Mouse (Mus musculus): ENCODE measurements around the gene Gm13287. TPM values are rescaled to one million over a fixed set of nuclear protein-coding genes. Genes with fewer than 3 reads are reported as not detected.
"Not testable (repeated sequence)": the region's sequence is repeated elsewhere in the genome, so short reads cannot be mapped to it uniquely, and the experiment has no call there.

Gm13287 gene
- polyA plus RNA-seq, 1 experiment from 2014 or later: not detected

DNA sequence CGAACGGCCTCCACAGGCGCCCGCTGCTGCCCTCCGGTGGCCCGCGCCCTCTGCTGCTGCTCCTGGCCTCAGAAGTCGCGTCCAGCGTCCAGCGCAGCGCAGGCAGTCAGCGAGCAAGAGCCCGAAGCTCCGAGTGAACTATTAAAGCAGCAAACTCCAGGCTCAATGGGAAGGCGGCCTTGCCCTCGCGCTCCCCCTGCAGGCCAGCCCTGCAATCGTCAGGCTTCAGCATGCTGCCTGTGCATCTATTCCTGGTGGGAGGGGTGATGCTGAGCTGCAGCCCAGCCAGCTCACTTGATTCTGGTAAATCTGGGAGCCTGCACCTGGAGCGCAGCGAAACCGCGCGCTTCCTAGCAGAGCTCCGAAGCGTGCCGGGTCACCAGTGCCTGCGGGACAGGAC, 14.7 kb upstream of the Gm13287 start, which contains the start of gene Gm13277:
Gene Gm13277, plus strand, starts transcription at position 231 of the 400 bp plus-strand sequence.
- H3K9me3 ChIP-seq (ENCODE audit: control insufficient read depth, low read length); H3K36me3 ChIP-seq (ENCODE audit: control insufficient read depth, insufficient read depth, low read length); ATAC-seq (ENCODE audit: low read depth); H3K9ac ChIP-seq (replicated peaks; ENCODE audit: low read depth, low read length); H3K4me3 ChIP-seq (ENCODE audit: low read depth, low read length); H3K27me3 ChIP-seq (ENCODE audit: control insufficient read depth, insufficient read depth, low read length); H3K4me1 ChIP-seq (ENCODE audit: control insufficient read depth, insufficient read depth, low read length); H3K4me2 ChIP-seq (ENCODE audit: low read depth, low read length); H3K27ac ChIP-seq (ENCODE audit: low read depth, low read length): not testable (repeated sequence)
- 0% methylated on average over 1 of the region's 28 CpGs for WGBS

DNA sequence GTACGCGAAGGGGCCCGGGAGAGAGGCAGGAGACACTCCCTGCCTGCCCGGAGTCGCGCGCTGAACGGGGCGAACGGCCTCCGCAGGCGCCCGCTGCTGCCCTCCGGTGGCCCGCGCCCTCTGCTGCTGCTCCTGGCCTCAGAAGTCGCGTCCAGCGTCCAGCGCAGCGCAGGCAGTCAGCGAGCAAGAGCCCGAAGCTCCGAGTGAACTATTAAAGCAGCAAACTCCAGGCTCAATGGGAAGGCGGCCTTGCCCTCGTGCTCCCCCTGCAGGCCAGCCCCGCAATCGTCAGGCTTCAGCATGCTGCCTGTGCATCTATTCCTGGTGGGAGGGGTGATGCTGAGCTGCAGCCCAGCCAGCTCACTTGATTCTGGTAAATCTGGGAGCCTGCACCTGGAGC, 11.8 kb upstream of the Gm13287 start, which contains the start of gene Gm13278:
Gene Gm13278, plus strand, starts transcription at position 301 of the 400 bp plus-strand sequence.
- not testable (repeated sequence) for H3K4me2 ChIP-seq (ENCODE audit: low read depth, low read length); H3K27ac ChIP-seq (ENCODE audit: low read depth, low read length); H3K27me3 ChIP-seq (ENCODE audit: control insufficient read depth, insufficient read depth, low read length); H3K4me1 ChIP-seq (ENCODE audit: control insufficient read depth, insufficient read depth, low read length); H3K4me3 ChIP-seq (ENCODE audit: low read depth, low read length); H3K9me3 ChIP-seq (ENCODE audit: control insufficient read depth, low read length); ATAC-seq (ENCODE audit: low read depth); H3K9ac ChIP-seq (replicated peaks; ENCODE audit: low read depth, low read length); H3K36me3 ChIP-seq (ENCODE audit: control insufficient read depth, insufficient read depth, low read length)
- no CpG with 5 or more reads among the region's 28 CpGs for WGBS

DNA sequence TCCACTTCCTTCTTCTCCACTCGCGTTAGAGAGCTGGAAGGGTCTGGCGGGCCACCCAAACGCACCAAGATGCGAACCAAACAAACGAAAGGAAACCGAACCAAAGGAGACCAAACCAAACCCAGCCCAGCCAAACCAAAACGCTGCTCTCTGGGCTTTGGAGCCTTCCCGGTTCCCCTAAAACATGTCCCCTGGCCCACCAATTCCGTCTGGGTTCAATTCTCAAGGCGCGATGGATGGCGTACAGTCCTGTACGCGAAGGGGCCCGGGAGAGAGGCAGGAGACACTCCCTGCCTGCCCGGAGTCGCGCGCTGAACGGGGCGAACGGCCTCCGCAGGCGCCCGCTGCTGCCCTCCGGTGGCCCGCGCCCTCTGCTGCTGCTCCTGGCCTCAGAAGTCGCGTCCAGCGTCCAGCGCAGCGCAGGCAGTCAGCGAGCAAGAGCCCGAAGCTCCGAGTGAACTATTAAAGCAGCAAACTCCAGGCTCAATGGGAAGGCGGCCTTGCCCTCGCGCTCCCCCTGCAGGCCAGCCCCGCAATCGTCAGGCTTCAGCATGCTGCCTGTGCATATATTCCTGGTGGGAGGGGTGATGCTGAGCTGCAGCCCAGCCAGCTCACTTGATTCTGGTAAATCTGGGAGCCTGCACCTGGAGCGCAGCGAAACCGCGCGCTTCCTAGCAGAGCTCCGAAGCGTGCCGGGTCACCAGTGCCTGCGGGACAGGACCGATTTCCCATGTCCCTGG, 8.9 kb upstream of the Gm13287 start, which contains the start of gene Gm13275:
Gene Gm13275, plus strand, starts transcription at position 552 of the 740 bp plus-strand sequence.
- H3K9ac ChIP-seq (replicated peaks; ENCODE audit: low read depth, low read length); H3K27ac ChIP-seq (ENCODE audit: low read depth, low read length); H3K4me3 ChIP-seq (ENCODE audit: low read depth, low read length); H3K9me3 ChIP-seq (ENCODE audit: control insufficient read depth, low read length); H3K27me3 ChIP-seq (ENCODE audit: control insufficient read depth, insufficient read depth, low read length); ATAC-seq (ENCODE audit: low read depth); H3K4me2 ChIP-seq (ENCODE audit: low read depth, low read length); H3K36me3 ChIP-seq (ENCODE audit: control insufficient read depth, insufficient read depth, low read length); H3K4me1 ChIP-seq (ENCODE audit: control insufficient read depth, insufficient read depth, low read length): not testable (repeated sequence)
- 2% methylated on average over 5 of the region's 52 CpGs for WGBS

DNA sequence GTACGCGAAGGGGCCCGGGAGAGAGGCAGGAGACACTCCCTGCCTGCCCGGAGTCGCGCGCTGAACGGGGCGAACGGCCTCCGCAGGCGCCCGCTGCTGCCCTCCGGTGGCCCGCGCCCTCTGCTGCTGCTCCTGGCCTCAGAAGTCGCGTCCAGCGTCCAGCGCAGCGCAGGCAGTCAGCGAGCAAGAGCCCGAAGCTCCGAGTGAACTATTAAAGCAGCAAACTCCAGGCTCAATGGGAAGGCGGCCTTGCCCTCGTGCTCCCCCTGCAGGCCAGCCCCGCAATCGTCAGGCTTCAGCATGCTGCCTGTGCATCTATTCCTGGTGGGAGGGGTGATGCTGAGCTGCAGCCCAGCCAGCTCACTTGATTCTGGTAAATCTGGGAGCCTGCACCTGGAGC, 6.0 kb upstream of the Gm13287 start, which contains the start of gene Gm13279:
Gene Gm13279, plus strand, starts transcription at position 301 of the 400 bp plus-strand sequence.
- ATAC-seq (ENCODE audit: low read depth): not testable (repeated sequence)
- no CpG with 5 or more reads among the region's 28 CpGs for WGBS

DNA sequence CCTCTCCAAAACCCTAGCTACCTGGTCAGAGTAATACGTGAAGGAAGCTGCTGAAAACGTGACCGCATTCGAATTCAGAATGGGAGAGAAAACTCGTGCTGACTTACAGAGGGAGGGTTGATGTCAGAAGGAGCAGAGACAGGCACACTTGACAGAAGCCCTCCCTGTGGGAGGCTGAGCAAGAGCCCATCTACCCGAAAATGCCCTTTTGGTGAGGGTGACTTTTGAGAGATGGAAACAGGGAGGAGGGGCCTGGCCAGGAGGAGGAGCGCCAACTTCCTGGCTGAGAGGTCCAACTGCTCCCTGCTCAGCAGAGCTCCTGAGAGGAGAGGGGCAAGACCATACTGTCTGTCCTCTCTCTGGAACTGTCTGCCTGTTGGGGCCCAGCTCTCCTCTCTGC, 3.7 kb upstream of the Gm13287 start, which contains the start of gene Gm13285:
Gene Gm13285, plus strand, starts transcription at position 301 of the 400 bp plus-strand sequence.
- not testable (repeated sequence) for H3K4me2 ChIP-seq (ENCODE audit: low read depth, low read length); H3K4me3 ChIP-seq (ENCODE audit: low read depth, low read length); H3K36me3 ChIP-seq (ENCODE audit: control insufficient read depth, insufficient read depth, low read length); ATAC-seq (ENCODE audit: low read depth); H3K9me3 ChIP-seq (ENCODE audit: control insufficient read depth, low read length); H3K9ac ChIP-seq (replicated peaks; ENCODE audit: low read depth, low read length); H3K27ac ChIP-seq (ENCODE audit: low read depth, low read length); H3K4me1 ChIP-seq (ENCODE audit: control insufficient read depth, insufficient read depth, low read length); H3K27me3 ChIP-seq (ENCODE audit: control insufficient read depth, insufficient read depth, low read length)
- WGBS: 0% methylated on average over 1 of the region's 7 CpGs

More for the DNA sequence above, 6.0 kb upstream of the Gm13287 start, which contains the start of gene Gm13279:
- H3K27me3 ChIP-seq (ENCODE audit: control insufficient read depth, insufficient read depth, low read length); H3K4me1 ChIP-seq (ENCODE audit: control insufficient read depth, insufficient read depth, low read length); H3K27ac ChIP-seq (ENCODE audit: low read depth, low read length); H3K4me3 ChIP-seq (ENCODE audit: low read depth, low read length); H3K9me3 ChIP-seq (ENCODE audit: control insufficient read depth, low read length); H3K36me3 ChIP-seq (ENCODE audit: control insufficient read depth, insufficient read depth, low read length); H3K4me2 ChIP-seq (ENCODE audit: low read depth, low read length); H3K9ac ChIP-seq (replicated peaks; ENCODE audit: low read depth, low read length): not testable (repeated sequence)

DNA sequence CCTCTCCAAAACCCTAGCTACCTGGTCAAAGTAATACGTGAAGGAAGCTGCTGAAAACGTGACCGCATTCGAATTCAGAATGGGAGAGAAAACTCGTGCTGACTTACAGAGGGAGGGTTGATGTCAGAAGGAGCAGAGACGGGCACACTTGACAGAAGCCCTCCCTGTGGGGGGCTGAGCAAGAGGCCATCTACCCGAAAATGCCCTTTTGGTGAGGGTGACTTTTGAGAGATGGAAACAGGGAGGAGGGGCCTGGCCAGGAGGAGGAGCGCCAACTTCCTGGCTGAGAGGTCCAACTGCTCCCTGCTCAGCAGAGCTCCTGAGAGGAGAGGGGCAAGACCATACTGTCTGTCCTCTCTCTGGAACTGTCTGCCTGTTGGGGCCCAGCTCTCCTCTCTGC, 2.2 kb downstream of the Gm13287 start, which contains the start of gene Gm13288:
Gene Gm13288, plus strand, starts transcription at position 301 of the 400 bp plus-strand sequence.
- not testable (repeated sequence) for H3K4me2 ChIP-seq (ENCODE audit: low read depth, low read length); H3K36me3 ChIP-seq (ENCODE audit: control insufficient read depth, insufficient read depth, low read length); H3K9me3 ChIP-seq (ENCODE audit: control insufficient read depth, low read length); H3K4me1 ChIP-seq (ENCODE audit: control insufficient read depth, insufficient read depth, low read length); H3K9ac ChIP-seq (replicated peaks; ENCODE audit: low read depth, low read length); H3K27ac ChIP-seq (ENCODE audit: low read depth, low read length); H3K27me3 ChIP-seq (ENCODE audit: control insufficient read depth, insufficient read depth, low read length); H3K4me3 ChIP-seq (ENCODE audit: low read depth, low read length); ATAC-seq (ENCODE audit: low read depth)
- no CpG with 5 or more reads among the region's 8 CpGs for WGBS

DNA sequence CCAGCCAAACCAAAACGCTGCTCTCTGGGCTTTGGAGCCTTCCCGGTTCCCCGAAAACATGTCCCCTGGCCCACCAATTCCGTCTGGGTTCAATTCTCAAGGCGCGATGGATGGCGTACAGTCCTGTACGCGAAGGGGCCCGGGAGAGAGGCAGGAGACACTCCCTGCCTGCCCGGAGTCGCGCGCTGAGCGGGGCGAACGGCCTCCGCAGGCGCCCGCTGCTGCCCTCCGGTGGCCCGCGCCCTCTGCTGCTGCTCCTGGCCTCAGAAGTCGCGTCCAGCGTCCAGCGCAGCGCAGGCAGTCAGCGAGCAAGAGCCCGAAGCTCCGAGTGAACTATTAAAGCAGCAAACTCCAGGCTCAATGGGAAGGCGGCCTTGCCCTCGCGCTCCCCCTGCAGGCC, 2.7 kb downstream of the Gm13287 start:
- not testable (repeated sequence) for H3K9ac ChIP-seq (replicated peaks; ENCODE audit: low read depth, low read length); H3K4me3 ChIP-seq (ENCODE audit: low read depth, low read length); ATAC-seq (ENCODE audit: low read depth)

DNA sequence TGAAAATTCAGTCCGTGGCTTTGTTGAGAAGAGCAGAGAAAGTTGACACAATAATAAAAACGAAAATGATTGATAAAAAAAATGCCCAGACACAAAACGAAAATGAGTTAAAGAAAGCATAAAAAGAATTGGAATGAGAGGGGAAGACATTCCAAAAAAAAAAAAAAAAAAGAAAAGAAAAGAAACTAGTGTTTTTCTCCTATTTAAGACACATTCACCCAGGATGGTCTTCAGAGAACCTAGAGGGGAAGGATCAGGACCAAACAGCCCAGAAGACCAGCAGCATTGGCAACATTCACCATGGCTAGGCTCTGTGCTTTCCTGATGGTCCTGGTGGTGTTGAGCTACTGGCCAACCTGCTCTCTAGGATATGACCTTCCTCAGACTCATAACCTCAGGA, 12.9 kb downstream of the Gm13287 start, which contains the start of gene Ifna7:
Gene Ifna7, plus strand, starts transcription at position 301 of the 400 bp plus-strand sequence.
- H3K9me3 ChIP-seq (ENCODE audit: control insufficient read depth, low read length): no peaks in the 10 kb centered on the region
- no peak within 1 kb of the TSS for H3K27ac ChIP-seq (ENCODE audit: low read depth, low read length)
- no peak within 1 kb of the TSS for H3K4me2 ChIP-seq (ENCODE audit: low read depth, low read length)
- H3K4me1 ChIP-seq (ENCODE audit: control insufficient read depth, insufficient read depth, low read length): no peaks in the 10 kb centered on the region
- no peaks in the 10 kb centered on the region for H3K27me3 ChIP-seq (ENCODE audit: control insufficient read depth, insufficient read depth, low read length)
- H3K9ac ChIP-seq (replicated peaks; ENCODE audit: low read depth, low read length): no peak within 1 kb of the TSS
- WGBS: 75% methylated on average over 3 of the region's 3 CpGs
- ATAC-seq (ENCODE audit: low read depth): no peak
- no peaks in the 10 kb centered on the region for H3K36me3 ChIP-seq (ENCODE audit: control insufficient read depth, insufficient read depth, low read length)
- no peak within 1 kb of the TSS for H3K4me3 ChIP-seq (ENCODE audit: low read depth, low read length)

More for the DNA sequence above, 2.7 kb downstream of the Gm13287 start:
- not testable (repeated sequence) for H3K27ac ChIP-seq (ENCODE audit: low read depth, low read length); H3K4me1 ChIP-seq (ENCODE audit: control insufficient read depth, insufficient read depth, low read length); H3K4me2 ChIP-seq (ENCODE audit: low read depth, low read length); H3K9me3 ChIP-seq (ENCODE audit: control insufficient read depth, low read length); H3K36me3 ChIP-seq (ENCODE audit: control insufficient read depth, insufficient read depth, low read length); H3K27me3 ChIP-seq (ENCODE audit: control insufficient read depth, insufficient read depth, low read length)
- 0% methylated on average over 7 of the region's 34 CpGs for WGBS

DNA sequence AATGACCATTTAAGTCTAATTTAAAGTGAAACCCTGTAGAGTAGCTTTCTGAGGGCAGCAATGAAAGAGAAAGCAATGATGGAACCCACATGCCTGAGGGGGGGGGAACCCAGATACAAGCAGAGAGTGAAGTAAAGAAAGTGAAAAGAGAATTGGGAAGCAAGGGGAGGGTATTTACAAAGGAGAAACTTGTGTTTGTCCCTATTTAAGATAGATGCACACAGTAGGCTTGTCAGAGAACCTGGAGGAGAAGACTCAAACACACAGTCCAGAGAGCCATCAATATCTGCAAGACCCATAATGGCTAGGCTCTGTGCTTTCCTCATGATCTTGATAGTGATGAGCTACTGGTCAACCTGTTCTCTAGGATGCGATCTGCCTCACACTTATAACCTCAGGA, 16.6 kb downstream of the Gm13287 start, which contains the start of gene Ifna11:
Gene Ifna11, plus strand, starts transcription at position 301 of the 400 bp plus-strand sequence.
- Histone ChIP-seq H3K27ac (ENCODE audit: low read depth, low read length) (no peak within 1 kb of the TSS), H3K9me3 (ENCODE audit: control insufficient read depth, low read length) (no peaks in the 10 kb centered on the region), H3K4me2 (ENCODE audit: low read depth, low read length) (no peak within 1 kb of the TSS), H3K36me3 (ENCODE audit: control insufficient read depth, insufficient read depth, low read length) (no peaks in the 10 kb centered on the region), H3K4me3 (ENCODE audit: low read depth, low read length) (no peak within 1 kb of the TSS), H3K9ac (replicated peaks; ENCODE audit: low read depth, low read length) (no peak within 1 kb of the TSS), H3K4me1 (ENCODE audit: control insufficient read depth, insufficient read depth, low read length) (no peaks in the 10 kb centered on the region), H3K27me3 (ENCODE audit: control insufficient read depth, insufficient read depth, low read length) (no peaks in the 10 kb centered on the region)
- ATAC-seq (ENCODE audit: low read depth): no peak
- WGBS: 100% methylated on average over 1 of the region's 1 CpGs

Measured in neural tube, embryonic 14.5 days (tissue).